Mouse (Mus musculus) neural tube, embryonic 14.5 days (tissue): ENCODE data around the gene Sept9. TPM values are rescaled to one million over a fixed set of nuclear protein-coding genes. Genes with fewer than 3 reads are reported as not detected.

Source experiments
- ATAC-seq: fragments of 200-750 bp; cut with Nextera tagmentation; 2 replicates; pipeline ENCODE4 v1.8.0; 2017; ENCODE audit warnings: low read depth, mild to moderate bottlenecking, moderate TSS enrichment, moderate library complexity
- H3K27ac ChIP-seq: fragments of 300-500 bp; sonication (generic); 2 replicates; pipeline ENCODE4 v1.5.1; 2014; ENCODE audit warnings: low read depth, mild to moderate bottlenecking, control low read depth, low read length, moderate library complexity, mixed read lengths
- H3K27me3 ChIP-seq: fragments of 300-500 bp; sonication (generic); 2 replicates; pipeline ENCODE4 v1.6.1; 2014; ENCODE audit warnings: low read length; ENCODE audit not compliant: control insufficient read depth, insufficient read depth
- H3K36me3 ChIP-seq: fragments of 300-500 bp; sonication (generic); 2 replicates; pipeline ENCODE4 v1.6.1; 2014; ENCODE audit warnings: low read length, mixed read lengths; ENCODE audit not compliant: control insufficient read depth, insufficient read depth
- H3K4me1 ChIP-seq: fragments of 300-500 bp; sonication (generic); 2 replicates; pipeline ENCODE4 v1.6.1; 2014; ENCODE audit warnings: low read length; ENCODE audit not compliant: control insufficient read depth, insufficient read depth
- H3K4me2 ChIP-seq: fragments of 300-500 bp; sonication (generic); 2 replicates; pipeline ENCODE4 v1.6.1; 2014; ENCODE audit warnings: mild to moderate bottlenecking, low read depth, low read length, control low read depth
- H3K4me3 ChIP-seq: fragments of 300-500 bp; sonication (generic); 2 replicates; pipeline ENCODE4 v1.5.1; 2014; ENCODE audit warnings: low read depth, low read length, control low read depth, mixed read lengths
- H3K9ac ChIP-seq: fragments of 300-500 bp; sonication (generic); replicated peaks from 2 replicates; pipeline ENCODE4 v1.6.1; 2014; ENCODE audit warnings: low read depth, mild to moderate bottlenecking, control low read depth, low read length, mixed read lengths
- H3K9me3 ChIP-seq: fragments of 300-500 bp; sonication (generic); 2 replicates; pipeline ENCODE4 v1.6.1; 2016; ENCODE audit warnings: low read length; ENCODE audit not compliant: control insufficient read depth
- WGBS: fragments of 180-500 bp; shearing (Covaris S2); extraction: QIAGEN DNeasy Blood & Tissue Kit; methylation state at CpG from one replicate; pipeline ENCODE4 v1.1.7; 2014; 5-methylcytosine and 5-hydroxymethylcytosine counted together
- polyA plus RNA-seq: library from polyadenylated mRNA; unstranded; fragments of >200 nt; fragmentation: Nextera tagmentation; extraction: Ambion mirVana; gene quantifications from 2 replicates; pipeline ENCODE4 v1.2.1, GENCODE M21; 2014

Gene Sept9
- polyA plus RNA-seq, 1 experiment from 2014 or later, result 70.6 TPM

DNA sequence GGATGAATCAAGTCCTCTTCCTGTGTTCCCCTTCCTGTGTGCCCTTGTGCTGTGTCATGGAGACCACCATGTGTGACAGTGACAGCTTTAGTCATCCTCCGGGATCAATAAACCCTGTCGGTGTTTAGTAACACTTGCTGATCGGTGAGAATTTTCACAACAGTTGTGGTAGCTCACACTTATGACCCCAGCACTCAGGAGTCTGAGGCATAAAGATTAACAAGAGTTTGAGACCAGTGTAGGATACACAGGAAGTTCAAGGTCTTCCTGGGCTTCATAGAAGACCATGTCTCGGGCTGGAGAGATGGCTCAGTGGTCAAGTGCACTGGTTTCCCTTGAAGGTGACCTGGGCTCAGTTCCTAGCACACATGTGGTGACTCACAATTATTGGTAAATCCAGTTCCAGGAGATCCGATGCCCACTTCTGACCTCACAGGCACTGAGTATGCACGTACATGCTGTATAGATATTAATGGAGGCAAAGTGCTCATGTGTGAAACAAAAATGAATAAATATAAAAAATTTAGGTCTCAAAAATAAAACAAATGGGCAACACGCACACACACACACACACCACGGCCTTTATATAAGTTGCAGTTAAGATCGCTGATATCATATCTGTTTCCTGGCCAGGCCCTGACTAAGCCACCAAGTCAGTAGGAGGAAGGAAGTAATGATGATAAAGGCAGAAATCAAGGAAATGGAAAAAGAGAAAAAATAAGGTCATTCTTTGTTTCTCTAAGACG is 43.1 kb downstream of the Sept9 start:
- Histone ChIP-seq H3K4me1 (no peaks in the 10 kb centered on the region), H3K27me3 (no peaks in the 10 kb centered on the region), H3K36me3 (no peaks in the 10 kb centered on the region), H3K4me2 (no peak overlapping the region), H3K9ac (no peak overlapping the region), H3K4me3 (no peak overlapping the region), H3K27ac (no peak overlapping the region), H3K9me3 (no peaks in the 10 kb centered on the region)
- no peak for ATAC-seq
- 88% methylated on average over 10 of the region's 10 CpGs for WGBS

DNA sequence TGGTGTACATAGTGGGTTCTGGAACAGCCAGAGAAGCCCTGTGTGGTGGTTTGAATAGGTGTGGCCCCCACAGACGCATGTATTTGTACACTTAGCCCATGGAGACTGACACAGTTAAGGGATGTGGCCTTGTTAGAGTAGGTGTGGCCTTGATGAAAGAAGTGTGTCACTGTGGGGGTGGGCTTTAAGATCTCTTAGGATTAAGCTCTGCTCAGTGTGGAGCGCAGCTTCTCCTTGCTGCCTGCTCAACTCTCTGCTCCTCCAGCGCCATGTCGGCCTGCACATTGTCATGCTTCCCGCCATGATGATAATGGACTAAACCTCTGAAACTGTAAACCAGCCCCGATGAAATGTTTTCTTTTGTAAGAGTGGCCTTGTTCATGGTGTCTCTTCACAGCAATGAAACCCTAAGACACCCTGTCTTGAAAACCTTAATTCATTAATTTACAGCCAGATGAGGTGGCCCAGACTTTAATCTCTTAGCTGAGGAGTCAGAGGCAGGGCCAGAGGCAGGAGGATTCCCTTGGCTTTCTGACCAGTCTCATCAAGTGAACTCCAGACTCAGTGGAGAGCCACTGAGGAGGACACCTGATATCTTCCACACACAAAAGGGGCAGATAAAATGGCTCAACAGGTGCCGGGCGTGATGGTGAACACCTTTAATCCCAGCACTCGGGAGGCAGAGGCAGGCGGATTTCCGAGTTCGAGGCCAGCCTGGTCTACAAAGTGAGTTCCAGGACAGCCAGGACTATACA is 44.3 kb downstream of the Sept9 start:
- no peaks in the 10 kb centered on the region for H3K36me3 ChIP-seq
- no peak overlapping the region for H3K9ac ChIP-seq
- H3K27me3 ChIP-seq, result no peaks in the 10 kb centered on the region
- 91% methylated on average over 12 of the region's 12 CpGs for WGBS
- H3K4me3 ChIP-seq, result no peak overlapping the region
- H3K4me2 ChIP-seq, result no peak overlapping the region
- no peak for ATAC-seq
- H3K4me1 ChIP-seq, result peaks cover 4% of the 10 kb centered on the region
- no peak overlapping the region for H3K27ac ChIP-seq
- H3K9me3 ChIP-seq, result no peaks in the 10 kb centered on the region

DNA sequence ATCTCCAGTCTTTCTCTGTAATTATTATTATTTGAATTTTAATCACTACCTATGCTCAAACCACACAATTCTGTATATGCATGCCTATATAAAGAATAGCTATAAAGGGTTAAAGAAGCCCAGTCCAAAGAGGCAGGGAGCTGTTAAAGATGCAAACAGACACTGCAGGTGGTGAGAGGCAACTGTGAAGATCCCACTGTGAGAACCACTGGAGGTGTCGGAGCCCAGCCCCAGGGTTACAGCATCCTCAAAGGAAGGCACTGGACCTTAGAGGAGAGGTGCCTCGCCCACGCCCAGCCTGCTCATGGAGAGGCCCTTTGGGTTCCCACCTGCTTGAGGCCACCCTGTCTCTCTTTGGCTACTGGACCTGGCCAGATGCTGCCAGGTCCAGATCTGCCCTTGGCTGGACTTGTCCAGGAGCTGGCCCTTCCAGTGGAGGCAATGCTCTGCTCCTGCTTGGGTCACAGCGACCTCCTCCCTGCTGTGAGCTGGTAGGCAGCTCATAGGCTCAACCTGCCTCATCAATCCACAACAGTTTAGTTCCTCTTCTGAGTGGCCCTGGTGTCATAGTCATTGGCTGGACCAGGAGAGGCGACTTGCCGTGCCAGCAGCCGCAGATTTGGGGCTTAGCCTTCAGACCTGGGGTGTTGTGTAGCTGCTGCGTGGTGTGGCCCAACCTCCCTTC is 45.7 kb downstream of the Sept9 start:
- Histone ChIP-seq H3K4me2 (no peak overlapping the region), H3K9me3 (no peaks in the 10 kb centered on the region), H3K4me3 (no peak overlapping the region), H3K9ac (no peak overlapping the region), H3K27me3 (no peaks in the 10 kb centered on the region), H3K27ac (no peak overlapping the region), H3K4me1 (peaks cover 13% of the 10 kb centered on the region), H3K36me3 (no peaks in the 10 kb centered on the region)
- no peak for ATAC-seq
- 56% methylated on average over 8 of the region's 8 CpGs for WGBS

DNA sequence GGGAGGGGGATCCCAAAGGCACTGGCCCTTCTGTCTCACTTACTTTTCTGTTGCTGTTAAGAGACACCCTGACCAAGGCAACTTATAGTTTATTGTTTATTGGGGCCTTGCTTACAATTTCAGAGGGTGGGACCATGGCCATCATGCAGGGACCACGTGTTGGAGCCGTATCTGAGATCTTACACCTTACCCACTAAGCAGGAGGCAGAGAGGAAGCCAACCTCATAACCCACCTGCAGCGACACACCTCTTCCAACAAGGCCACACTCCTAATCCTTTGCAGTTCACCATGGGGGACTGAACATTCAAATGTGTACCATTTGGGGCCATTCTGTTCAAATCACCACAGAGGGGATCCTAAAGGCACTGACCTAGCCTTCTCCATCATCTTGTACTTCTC is 46.4 kb downstream of the Sept9 start:
- Histone ChIP-seq H3K4me2 (no peak overlapping the region), H3K4me3 (no peak overlapping the region), H3K9me3 (no peaks in the 10 kb centered on the region), H3K27ac (no peak overlapping the region), H3K9ac (no peak overlapping the region), H3K4me1 (peaks cover 13% of the 10 kb centered on the region), H3K36me3 (no peaks in the 10 kb centered on the region), H3K27me3 (no peaks in the 10 kb centered on the region)
- ATAC-seq, result no peak
- 66% methylated on average over 3 of the region's 3 CpGs for WGBS

DNA sequence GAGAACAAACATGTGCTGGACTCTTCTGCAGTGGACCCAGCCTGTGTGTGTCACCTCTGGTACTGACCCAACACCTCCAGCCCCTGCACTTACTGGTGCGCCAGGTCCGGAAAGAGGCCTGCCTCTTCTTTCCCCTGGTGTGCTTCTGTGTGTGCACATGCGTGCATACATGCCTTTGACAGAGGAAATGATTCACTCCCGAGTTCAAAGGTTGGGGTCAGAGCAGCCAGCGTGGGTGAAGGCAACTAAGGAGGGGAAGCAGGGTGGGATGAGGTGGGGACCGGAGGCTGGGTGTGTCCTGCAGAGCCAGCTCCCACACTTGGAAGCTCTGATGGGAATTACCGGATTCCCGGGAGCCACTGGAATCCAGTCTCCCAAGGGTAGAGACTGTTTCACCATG is 46.8 kb downstream of the Sept9 start:
- ATAC-seq, result no peak
- H3K4me1 ChIP-seq, result peaks cover 13% of the 10 kb centered on the region

DNA sequence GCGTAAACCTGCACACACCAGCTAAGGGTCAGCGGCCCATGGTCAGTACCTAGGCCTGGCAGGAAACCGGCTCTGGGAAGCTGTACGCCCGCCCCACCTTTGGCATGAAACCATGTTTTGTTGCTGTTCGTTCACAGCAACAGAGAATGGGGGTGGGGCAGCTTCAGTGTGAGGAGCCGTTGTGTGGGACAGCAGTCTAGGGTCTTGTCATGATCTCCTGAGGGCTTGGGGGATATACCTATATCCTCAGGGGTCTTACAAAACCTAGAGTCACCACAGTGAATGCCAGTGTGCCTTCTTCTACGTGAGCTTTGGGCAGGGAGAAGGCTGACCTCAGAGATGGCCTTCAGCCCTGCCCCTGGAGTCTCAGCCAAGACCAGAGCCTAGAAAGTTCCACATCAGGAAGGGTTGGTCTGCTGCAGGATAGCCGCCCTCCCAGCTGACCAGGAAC is 47.5 kb downstream of the Sept9 start:
- H3K4me1 ChIP-seq, result peaks cover 13% of the 10 kb centered on the region

More for the DNA sequence above, 46.8 kb downstream of the Sept9 start:
- H3K9ac ChIP-seq, result no peak overlapping the region
- no peak overlapping the region for H3K4me2 ChIP-seq
- 69% methylated on average over 8 of the region's 8 CpGs for WGBS
- H3K27me3 ChIP-seq, result no peaks in the 10 kb centered on the region
- no peaks in the 10 kb centered on the region for H3K9me3 ChIP-seq
- no peak overlapping the region for H3K4me3 ChIP-seq
- H3K27ac ChIP-seq, result no peak overlapping the region
- no peaks in the 10 kb centered on the region for H3K36me3 ChIP-seq

DNA sequence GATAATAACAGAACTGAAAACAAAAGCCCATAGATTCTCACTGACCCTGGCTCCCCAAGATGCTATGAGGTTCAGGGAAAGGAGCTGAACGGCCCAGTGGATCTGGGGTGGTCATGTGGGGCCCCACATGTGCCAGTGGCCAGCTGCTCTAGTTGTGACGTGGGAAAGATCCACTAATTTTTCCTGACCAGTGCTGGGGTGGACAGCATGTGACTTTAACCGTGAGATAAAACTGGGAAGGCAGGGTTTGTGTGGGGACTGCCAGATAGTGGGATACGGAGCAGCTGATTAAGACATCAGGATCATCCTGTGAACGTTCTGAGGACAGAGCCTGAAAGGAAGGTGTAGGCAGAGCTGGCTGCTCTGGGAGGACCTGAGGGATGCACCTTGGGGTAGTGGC is 48.1 kb downstream of the Sept9 start:
- Histone ChIP-seq H3K27me3 (no peaks in the 10 kb centered on the region), H3K4me3 (no peak overlapping the region), H3K27ac (no peak overlapping the region), H3K9ac (no peak overlapping the region), H3K9me3 (no peaks in the 10 kb centered on the region), H3K4me2 (no peak overlapping the region), H3K36me3 (no peaks in the 10 kb centered on the region), H3K4me1 (peaks cover 13% of the 10 kb centered on the region)
- WGBS, result 82% methylated on average over 5 of the region's 5 CpGs
- ATAC-seq, result no peak

More for the DNA sequence above, 47.5 kb downstream of the Sept9 start:
- Histone ChIP-seq H3K9me3 (no peaks in the 10 kb centered on the region), H3K36me3 (no peaks in the 10 kb centered on the region), H3K4me2 (no peak overlapping the region), H3K27ac (no peak overlapping the region), H3K4me3 (no peak overlapping the region), H3K27me3 (no peaks in the 10 kb centered on the region), H3K9ac (no peak overlapping the region)
- no peak for ATAC-seq
- WGBS, result 82% methylated on average over 9 of the region's 9 CpGs

DNA sequence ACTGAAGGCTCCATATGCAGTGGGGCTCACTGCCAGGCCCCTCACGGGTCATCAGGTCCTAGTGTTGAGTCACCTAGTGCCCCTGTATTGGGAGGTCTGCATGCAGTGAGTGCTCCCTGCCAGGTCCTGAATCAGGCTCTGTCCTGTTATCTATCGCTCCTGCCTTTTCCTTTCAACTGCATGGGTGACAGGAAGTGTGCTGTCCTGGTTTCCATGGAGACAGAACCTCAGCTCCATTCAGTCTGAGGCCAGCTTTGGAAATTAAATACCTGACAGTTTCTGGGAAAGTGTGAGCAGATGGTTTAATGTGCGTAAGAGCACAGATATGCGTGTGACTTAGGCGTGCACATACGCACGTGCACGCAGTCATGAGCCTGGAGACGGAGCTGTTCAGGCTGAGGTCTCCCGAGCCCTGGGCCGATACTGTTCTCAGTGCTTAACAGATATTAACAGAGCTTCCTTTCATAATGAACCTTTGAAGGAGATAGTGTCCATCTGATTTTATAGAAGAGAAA is 49.3 kb downstream of the Sept9 start:
- H3K9ac ChIP-seq, result no peak overlapping the region
- no peaks in the 10 kb centered on the region for H3K36me3 ChIP-seq
- peaks cover 14% of the 10 kb centered on the region for H3K4me1 ChIP-seq
- no peak overlapping the region for H3K4me2 ChIP-seq
- ATAC-seq, result peak; percentile 61; the same call in 1 of the 2 replicates
- WGBS, result 31% methylated on average over 11 of the region's 11 CpGs
- no peaks in the 10 kb centered on the region for H3K9me3 ChIP-seq
- H3K27me3 ChIP-seq, result no peaks in the 10 kb centered on the region
- H3K4me3 ChIP-seq, result no peak overlapping the region
- H3K27ac ChIP-seq, result no peak overlapping the region; the same call in 1 of the 2 replicates
